Mouse (Mus musculus): ENCODE results near the gene Atp2b4.

DNA sequence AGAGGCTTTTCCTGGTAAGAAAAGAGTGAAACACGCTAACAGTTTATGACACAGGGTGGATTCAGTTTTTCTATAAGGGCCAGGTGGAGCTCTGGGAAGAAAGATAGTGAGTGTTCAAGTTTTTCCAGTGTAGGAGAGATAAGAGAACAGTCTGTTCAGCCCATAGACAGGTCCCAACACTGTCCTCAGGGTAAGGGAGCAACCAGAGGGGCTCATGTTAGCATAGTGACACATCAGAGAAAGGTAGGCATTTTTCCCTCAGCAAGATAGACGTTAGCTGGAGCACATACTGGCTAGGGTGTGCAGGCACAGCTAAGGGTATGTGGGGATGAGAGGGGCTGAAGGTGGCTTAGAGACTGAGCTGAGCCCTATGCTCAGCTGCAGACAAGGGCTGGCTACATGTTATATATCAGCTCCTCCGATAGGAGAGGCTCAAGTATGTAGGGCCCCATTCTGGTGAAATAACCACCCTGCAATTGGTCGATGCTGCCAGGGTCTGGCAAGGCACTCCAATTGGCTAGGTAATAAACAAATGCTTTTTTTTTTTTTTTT is 46.4 kb downstream of the Atp2b4 start:
- TF ChIP-seq POLR2A (IDR thresholded peaks at IDR 0.05; ENCODE audit: borderline replicate concordance, extremely low read depth, low read depth, low read length) (no peak), CTCF (IDR thresholded peaks at IDR 0.05; ENCODE audit: insufficient read depth, low read length) (no peak)

All from lung, adult 2 months (tissue).